Mouse (Mus musculus) neural tube, embryonic 11.5 days (tissue): Measurements from ENCODE around the gene Hist1h4b. TPM values are rescaled to one million over a fixed set of nuclear protein-coding genes. Genes with fewer than 3 reads are reported as not detected.
"Not testable (repeated sequence)": the region's sequence is repeated elsewhere in the genome, so short reads cannot be mapped to it uniquely, and the experiment has no call there.

Source experiments
- ATAC-seq: fragments of 200-750 bp; cut with Nextera tagmentation; 2 replicates; pipeline ENCODE4 v1.8.0; 2017; ENCODE audit warnings: moderate number of reproducible peaks, mild to moderate bottlenecking, moderate TSS enrichment, moderate library complexity; ENCODE audit not compliant: insufficient read depth, low FRiP score, low TSS enrichment
- DNase-seq: peaks from one replicate; pipeline ENCODE4 v3.0.0-alpha.2; 2015; ENCODE audit warnings: low spot score
- H3K27ac ChIP-seq: fragments of 300-500 bp; sonication (generic); 2 replicates; pipeline ENCODE4 v1.5.1; 2014; ENCODE audit warnings: low read depth, mild to moderate bottlenecking, low read length
- H3K27me3 ChIP-seq: fragments of 300-500 bp; sonication (generic); 2 replicates; pipeline ENCODE4 v1.6.1; 2014; ENCODE audit warnings: mild to moderate bottlenecking, low read length, mixed read lengths; ENCODE audit not compliant: control insufficient read depth, insufficient read depth
- H3K36me3 ChIP-seq: fragments of 300-500 bp; sonication (generic); 2 replicates; pipeline ENCODE4 v1.6.1; 2014; ENCODE audit warnings: mild to moderate bottlenecking, low read length, moderate library complexity, mixed read lengths; ENCODE audit not compliant: control insufficient read depth, insufficient read depth
- H3K4me1 ChIP-seq: fragments of 300-500 bp; sonication (generic); 2 replicates; pipeline ENCODE4 v1.6.1; 2014; ENCODE audit warnings: low read length, mixed read lengths; ENCODE audit not compliant: control insufficient read depth, insufficient read depth
- H3K4me2 ChIP-seq: fragments of 300-500 bp; sonication (generic); 2 replicates; pipeline ENCODE4 v1.6.1; 2014; ENCODE audit warnings: low read depth, mild to moderate bottlenecking, moderate library complexity
- H3K4me3 ChIP-seq: fragments of 300-500 bp; sonication (generic); 2 replicates; pipeline ENCODE4 v1.5.1; 2014; ENCODE audit warnings: low read depth, low read length
- H3K9ac ChIP-seq: fragments of 300-500 bp; sonication (generic); 2 replicates; pipeline ENCODE4 v1.6.1; 2014; ENCODE audit warnings: mild to moderate bottlenecking, low read length
- H3K9me3 ChIP-seq: fragments of 300-500 bp; sonication (generic); 2 replicates; pipeline ENCODE4 v1.6.1; 2016; ENCODE audit warnings: low read length; ENCODE audit not compliant: control insufficient read depth
- whole genome bisulfite sequencing: fragments of 180-500 bp; shearing (Covaris S2); extraction: QIAGEN DNeasy Blood & Tissue Kit; methylation state at CpG from one replicate; pipeline ENCODE4 v1.1.7; 2014; 5-methylcytosine and 5-hydroxymethylcytosine counted together
- polyA plus RNA-seq: library from polyadenylated mRNA; unstranded; fragments of >200 nt; fragmentation: Nextera tagmentation; extraction: Ambion mirVana; gene quantifications from 2 replicates; pipeline ENCODE4 v1.2.1, GENCODE M21; 2014

The Hist1h4b gene
- polyA plus RNA-seq, result 4.3 and 9.0 TPM in 2 replicates

- peak; percentile 86 for DNase-seq
- Histone ChIP-seq H3K4me3 (peak within 1 kb of the TSS; percentile 34), H3K36me3 (no peaks in the 10 kb centered on the region), H3K4me2 (peak within 1 kb of the TSS; percentile 50), H3K4me1 (peaks cover 3% of the 10 kb centered on the region; the same call in 1 of the 2 replicates), H3K27me3 (no peaks in the 10 kb centered on the region), H3K27ac (peak within 1 kb of the TSS; percentile 80), H3K9me3 (no peaks in the 10 kb centered on the region), H3K9ac (peak within 1 kb of the TSS; percentile 54)
- peak; percentile 60 for ATAC-seq
- WGBS, result 0% methylated on average over 15 of the region's 22 CpGs
Measured at GRCm38 (mm10) chr13:23756790-23757189, at the start of gene Hist1h4b. Hist1h4b (plus strand) TSS chr13:23757013.

GRCm38 (mm10) chr13:23708041-23708440, 48.8 kb upstream of the Hist1h4b start:
- ATAC-seq (no peak), DNase-seq (no peak)
- 89% methylated on average over 4 of the region's 4 CpGs for WGBS
- Histone ChIP-seq H3K4me3 (no peak overlapping the region), H3K36me3 (no peaks in the 10 kb centered on the region), H3K27me3 (no peaks in the 10 kb centered on the region), H3K9ac (no peak overlapping the region), H3K4me1 (peaks cover 7% of the 10 kb centered on the region), H3K9me3 (no peaks in the 10 kb centered on the region), H3K4me2 (no peak overlapping the region), H3K27ac (no peak overlapping the region)

- Histone ChIP-seq H3K4me2 (no peak overlapping the region), H3K4me3 (no peak overlapping the region), H3K4me1 (peaks cover 7% of the 10 kb centered on the region), H3K9ac (no peak overlapping the region), H3K27ac (no peak overlapping the region), H3K27me3 (no peaks in the 10 kb centered on the region), H3K36me3 (no peaks in the 10 kb centered on the region), H3K9me3 (no peaks in the 10 kb centered on the region)
- ATAC-seq (no peak), DNase-seq (no peak)
- 88% methylated on average over 4 of the region's 4 CpGs for WGBS
Measured at GRCm38 (mm10) chr13:23708654-23709053, 48.2 kb upstream of the Hist1h4b start.

- H3K9me3 ChIP-seq, result no peaks in the 10 kb centered on the region
- 11% methylated on average over 15 of the region's 15 CpGs for WGBS
- ATAC-seq, result no peak
- H3K27ac ChIP-seq, result no peak overlapping the region
- H3K4me3 ChIP-seq, result peak overlapping the region; percentile 27
- H3K9ac ChIP-seq, result peak overlapping the region; percentile 50
- no peaks in the 10 kb centered on the region for H3K27me3 ChIP-seq
- no peak for DNase-seq
- no peaks in the 10 kb centered on the region for H3K36me3 ChIP-seq
- H3K4me1 ChIP-seq, result peaks cover 7% of the 10 kb centered on the region
- peak overlapping the region; percentile 63 for H3K4me2 ChIP-seq
Measured at GRCm38 (mm10) chr13:23709714-23710373, 47.0 kb upstream of the Hist1h4b start.

GRCm38 (mm10) chr13:23710374-23711089, 46.3 kb upstream of the Hist1h4b start, which contains the start of gene Hfe:
Hfe (minus strand) TSS chr13:23710854.
- peak within 1 kb of the TSS; percentile 27 for H3K4me3 ChIP-seq
- 4% methylated on average over 17 of the region's 17 CpGs for whole genome bisulfite sequencing
- peak within 1 kb of the TSS; percentile 50 for H3K9ac ChIP-seq
- DNase-seq (peak; percentile 62), ATAC-seq (peak; percentile 60; the same call in 1 of the 2 replicates)
- H3K4me2 ChIP-seq, result peak within 1 kb of the TSS; percentile 63
- H3K4me1 ChIP-seq, result peaks cover 7% of the 10 kb centered on the region
- H3K9me3 ChIP-seq, result no peaks in the 10 kb centered on the region
- H3K36me3 ChIP-seq, result no peaks in the 10 kb centered on the region
- 0 out of 2 replicates have a peak within 1 kb of the TSS, but pooled peaks have one; percentile 27 for H3K27ac ChIP-seq
- H3K27me3 ChIP-seq, result no peaks in the 10 kb centered on the region

- Histone ChIP-seq H3K4me2 (no peak overlapping the region), H3K27me3 (no peaks in the 10 kb centered on the region), H3K4me1 (no peaks in the 10 kb centered on the region), H3K36me3 (no peaks in the 10 kb centered on the region), H3K4me3 (no peak overlapping the region), H3K27ac (no peak overlapping the region), H3K9ac (no peak overlapping the region), H3K9me3 (no peaks in the 10 kb centered on the region)
- ATAC-seq (no peak), DNase-seq (no peak)
- WGBS, result 89% methylated on average over 5 of the region's 5 CpGs
Measured at GRCm38 (mm10) chr13:23716261-23717042, 40.4 kb upstream of the Hist1h4b start.

- Histone ChIP-seq H3K4me2 (no peak overlapping the region), H3K27ac (no peak overlapping the region), H3K27me3 (no peaks in the 10 kb centered on the region), H3K9ac (no peak overlapping the region), H3K9me3 (no peaks in the 10 kb centered on the region), H3K4me3 (no peak overlapping the region), H3K36me3 (no peaks in the 10 kb centered on the region), H3K4me1 (no peaks in the 10 kb centered on the region)
- DNase-seq (no peak), ATAC-seq (no peak)
- WGBS, result 53% methylated on average over 11 of the region's 11 CpGs
Measured at GRCm38 (mm10) chr13:23717176-23717575, 39.6 kb upstream of the Hist1h4b start.

GRCm38 (mm10) chr13:23717593-23718245, 39.1 kb upstream of the Hist1h4b start:
- not testable (repeated sequence) for H3K27ac ChIP-seq, H3K36me3 ChIP-seq, H3K27me3 ChIP-seq, H3K9me3 ChIP-seq, H3K4me3 ChIP-seq, H3K9ac ChIP-seq, ATAC-seq, H3K4me1 ChIP-seq, H3K4me2 ChIP-seq, DNase-seq
- WGBS, result 22% methylated on average over 2 of the region's 2 CpGs
